Mouse (Mus musculus) embryo, embryonic 10.5 days (tissue): ENCODE data around the gene Rest.
"Not testable (repeated sequence)": the region's sequence is repeated elsewhere in the genome, so short reads cannot be mapped to it uniquely, and the experiment has no call there.

ENCODE experiments used
- DNase-seq: peaks from one replicate; pipeline ENCODE4 v3.0.0-alpha.2; 2015; ENCODE audit warnings: low spot score

The Rest gene

GRCm38 (mm10) chr5:77265081-77265670 is at the start of gene Rest:
Rest (plus strand) TSS chr5:77265491.
- DNase-seq, result peak; percentile 89

DNA sequence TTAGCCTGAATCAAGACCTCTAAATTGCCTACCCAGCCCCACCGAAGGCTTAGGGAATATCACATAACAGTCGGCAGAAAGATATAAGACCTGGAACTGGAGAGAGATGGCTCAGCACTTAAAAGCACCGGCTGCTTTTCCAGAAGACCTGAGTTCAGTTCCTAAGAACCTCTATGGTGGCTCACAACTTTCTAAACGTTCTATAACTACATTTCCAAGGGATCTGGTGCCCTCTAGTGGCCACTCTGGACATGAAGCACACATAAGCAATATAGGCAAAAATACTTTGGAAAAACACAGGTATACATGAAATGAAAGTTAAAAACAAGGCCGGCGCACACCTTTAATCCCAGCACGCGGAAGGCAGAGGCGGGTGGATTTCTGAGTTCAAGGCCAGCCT is 48.1 kb upstream of the Rest start:
- peak; percentile 93 for DNase-seq

- peak; percentile 17 for DNase-seq
These were observed 47.6 kb upstream of the Rest start for GRCm38 (mm10) chr5:77217724-77218123.

DNA sequence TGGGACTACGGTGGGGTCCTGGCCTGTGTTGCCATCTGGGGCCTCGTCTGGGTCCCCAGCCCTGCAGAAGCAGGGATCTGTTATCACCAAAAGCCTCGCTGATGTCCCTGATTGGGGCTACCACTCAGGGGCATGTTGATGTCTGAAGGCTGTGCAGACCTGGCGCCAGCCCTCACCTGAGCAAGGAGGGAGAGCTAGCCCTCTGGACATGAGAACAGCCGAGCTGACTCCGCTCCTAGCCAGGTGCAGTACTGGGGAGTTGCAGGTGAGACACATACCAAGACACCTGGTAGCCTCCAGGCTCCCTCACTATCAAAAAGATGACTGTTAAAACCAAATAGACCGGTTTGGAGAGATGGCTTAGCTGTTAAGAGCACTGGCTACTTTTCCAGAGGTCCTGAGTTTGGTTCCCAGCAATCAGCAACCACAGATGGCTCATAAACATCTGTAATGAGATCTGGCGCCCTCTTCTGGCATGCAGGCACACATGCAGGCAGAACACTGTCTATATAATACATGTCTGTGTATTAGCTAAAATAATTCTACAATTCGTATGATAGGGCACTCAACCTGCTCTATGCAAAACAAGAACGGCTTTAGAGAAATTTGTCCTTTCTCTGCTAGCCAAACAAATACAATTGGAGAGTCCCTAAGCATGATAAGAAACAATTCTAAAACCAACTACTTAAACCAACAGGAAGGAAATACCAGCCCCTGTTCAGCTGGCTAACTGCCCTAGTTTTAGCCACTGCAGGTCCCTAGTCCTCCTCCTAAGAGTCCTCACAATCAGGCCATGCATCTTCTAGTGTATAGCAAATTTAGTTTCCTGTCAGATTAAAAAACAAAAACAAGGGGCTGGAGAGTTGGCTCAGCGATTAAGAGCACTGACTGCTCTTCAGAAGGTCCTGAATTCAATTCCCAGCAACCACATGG is 42.0 kb upstream of the Rest start:
- peak; percentile 36 for DNase-seq

- peak; percentile 78 for DNase-seq
These were observed 36.3 kb upstream of the Rest start for GRCm38 (mm10) chr5:77228986-77229385.

GRCm38 (mm10) chr5:77231863-77232262 is 33.4 kb upstream of the Rest start:
- not testable (repeated sequence) for DNase-seq

- no peak for DNase-seq
These were observed 30.4 kb upstream of the Rest start for GRCm38 (mm10) chr5:77234921-77235320.

GRCm38 (mm10) chr5:77237104-77237503 is 28.2 kb upstream of the Rest start:
- no peak for DNase-seq

- peak; percentile 29 for DNase-seq
These were observed 20.8 kb upstream of the Rest start for GRCm38 (mm10) chr5:77244331-77244987.

GRCm38 (mm10) chr5:77245463-77245786 is 19.9 kb upstream of the Rest start:
- no peak for DNase-seq

- DNase-seq, result peak; percentile 75
These were observed 19.3 kb upstream of the Rest start for GRCm38 (mm10) chr5:77245787-77246671.

DNA sequence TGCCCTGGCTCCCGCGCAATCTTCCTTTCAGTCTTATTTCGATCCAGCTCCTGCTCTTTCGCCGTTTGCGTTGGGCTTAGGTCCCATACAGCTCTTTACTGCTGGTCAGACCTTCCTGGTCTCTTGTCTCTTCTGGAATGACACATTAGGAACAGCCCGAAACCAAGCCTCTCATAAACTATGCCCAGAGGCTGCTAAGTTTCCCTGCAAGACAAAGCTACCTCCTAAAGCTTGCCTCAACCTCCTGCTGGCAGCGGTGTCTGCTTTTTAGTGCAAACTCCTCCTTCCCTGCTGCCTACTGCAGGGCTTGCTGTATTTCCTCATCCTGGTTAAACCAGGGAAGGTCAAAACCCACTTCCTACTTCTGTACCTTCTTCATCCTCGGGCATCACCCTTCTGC is 15.2 kb upstream of the Rest start:
- DNase-seq, result no peak

DNA sequence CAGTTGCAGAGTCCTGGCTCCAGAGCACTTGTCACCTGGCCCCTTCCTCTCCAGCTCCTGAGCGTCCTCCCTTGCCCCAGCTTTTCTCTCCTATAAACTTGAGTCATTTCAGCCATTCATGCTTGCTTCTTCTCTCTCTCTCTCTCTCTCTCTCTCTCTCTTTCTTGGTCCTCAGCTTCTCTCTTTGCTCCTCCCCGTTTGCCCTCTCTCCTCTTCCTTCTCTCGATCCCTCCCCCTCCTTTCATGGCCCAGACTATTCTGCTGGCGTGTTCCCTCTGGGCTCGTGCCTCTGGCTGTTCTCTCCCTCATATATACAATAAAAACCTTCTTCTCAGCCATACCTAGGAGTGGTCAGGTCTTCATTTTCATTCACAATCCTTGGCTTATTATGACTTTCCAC is 13.6 kb upstream of the Rest start:
- no peak for DNase-seq

DNA sequence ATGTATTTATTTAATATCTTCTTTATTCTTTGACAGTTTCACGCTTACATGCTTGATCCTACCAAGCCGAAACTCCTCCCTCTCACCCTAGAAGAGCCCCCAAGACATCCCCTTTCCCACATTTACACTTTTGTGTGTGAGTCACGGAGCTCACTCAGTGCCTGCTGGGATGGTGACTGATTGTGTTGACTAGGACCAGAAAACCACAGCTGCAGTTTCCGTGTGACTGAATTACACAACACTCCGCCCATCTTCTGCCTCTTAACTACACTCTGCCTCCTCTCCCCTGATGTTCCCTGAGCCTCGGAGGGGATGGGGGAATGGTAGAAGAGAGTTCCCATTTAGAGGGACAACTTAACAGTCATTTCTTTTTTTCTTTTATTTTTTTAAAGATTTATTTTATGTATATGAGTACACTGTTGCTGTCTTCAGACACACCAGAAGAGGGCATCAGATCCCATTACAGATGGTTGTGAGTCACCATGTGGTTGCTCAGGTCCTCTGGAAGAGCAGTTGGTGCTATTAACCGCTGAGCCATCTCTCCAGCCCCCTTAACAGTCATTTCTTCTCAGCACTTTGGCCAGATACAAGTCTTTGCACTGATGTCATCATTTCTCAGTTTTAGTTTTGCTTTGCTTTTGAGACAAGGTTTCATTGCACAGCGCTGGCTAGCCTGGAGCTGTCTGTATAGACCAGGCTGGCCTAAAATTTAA is 13.0 kb upstream of the Rest start:
- no peak for DNase-seq

DNA sequence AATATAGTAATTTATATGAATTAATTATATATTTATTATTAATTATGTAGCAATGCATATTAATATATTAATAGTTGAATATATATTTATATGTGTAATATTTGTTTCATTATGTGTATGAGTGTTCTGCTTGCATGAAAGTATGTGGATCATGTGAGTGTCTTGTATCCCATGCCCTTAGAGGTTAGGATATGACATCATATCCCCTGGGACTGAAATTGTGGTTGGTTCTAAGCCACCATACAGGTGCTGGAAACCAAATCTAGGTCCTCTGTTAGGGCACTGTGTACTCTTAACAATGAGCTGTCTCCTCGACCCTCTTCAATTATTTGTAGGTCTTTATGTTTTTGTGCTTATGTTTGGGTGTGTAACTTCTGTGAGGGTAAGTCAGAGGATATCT is 12.1 kb upstream of the Rest start:
- no peak for DNase-seq

GRCm38 (mm10) chr5:77254402-77254801 is 10.9 kb upstream of the Rest start:
- no peak for DNase-seq

DNA sequence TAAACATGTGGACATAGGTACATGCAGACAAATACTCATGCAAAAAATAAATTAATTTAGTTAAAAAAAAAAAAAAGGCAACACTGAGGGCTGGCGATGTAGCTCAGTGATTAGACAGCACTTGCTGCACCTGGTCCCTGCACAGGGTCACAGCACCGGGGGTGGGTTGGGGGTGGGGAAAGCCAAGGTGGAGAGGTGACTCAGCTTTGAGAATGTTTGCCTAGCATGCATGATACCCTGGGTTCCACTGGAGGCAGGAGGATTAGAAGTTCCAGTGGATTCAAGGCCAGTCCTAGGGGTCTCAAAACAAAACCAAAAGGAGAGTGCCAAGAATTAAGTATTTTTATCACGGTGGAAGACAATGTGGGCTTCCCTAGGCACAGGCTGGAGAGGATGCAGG is 7.7 kb upstream of the Rest start:
- DNase-seq, result no peak

- no peak for DNase-seq
These were observed 6.0 kb upstream of the Rest start for GRCm38 (mm10) chr5:77259315-77259714.

- no peak for DNase-seq
These were observed 5.2 kb upstream of the Rest start for GRCm38 (mm10) chr5:77260141-77260540.

DNA sequence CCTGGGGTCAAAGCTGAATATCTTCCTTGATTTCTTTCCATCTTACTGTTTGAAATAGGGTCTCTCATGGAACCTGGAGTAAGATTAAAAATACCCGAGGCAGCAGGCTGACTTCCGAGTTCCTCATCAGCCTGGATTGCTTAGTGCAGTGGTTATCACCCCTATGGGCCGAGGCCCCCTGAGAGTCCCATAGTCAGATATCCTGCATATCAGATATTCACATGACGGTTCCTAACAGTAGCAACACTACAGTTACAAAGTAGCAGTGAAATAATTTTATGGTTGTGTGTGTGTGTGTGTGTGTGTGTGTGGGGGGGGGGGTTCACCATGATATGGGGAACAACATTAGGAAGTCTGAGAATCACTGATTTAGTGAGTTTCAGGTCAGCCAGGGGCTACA is 4.2 kb upstream of the Rest start:
- DNase-seq, result no peak

GRCm38 (mm10) chr5:77262105-77262504 is 3.2 kb upstream of the Rest start:
- peak; percentile 45 for DNase-seq
